Mouse (Mus musculus) CH12.LX (cell line): ENCODE data around the gene Olfr646.

Experiments
- CHD2 ChIP-seq: IDR thresholded peaks from 2 replicates; pipeline ENCODE4 v1.6.1; 2011; ENCODE audit warnings: low read length, improper control_type of control experiment
- CTCF ChIP-seq, 2 experiments: IDR thresholded peaks in 1 of 2; conservative IDR thresholded peaks in 1 of 2; 2 replicates each; pipeline ENCODE4 v1.5.1; 2011 to 2012; ENCODE audit warnings: low read depth in 2 of 2, low read length in 2 of 2, improper control_type of control experiment in 1 of 2, inconsistent platforms in 1 of 2, mild to moderate bottlenecking in 1 of 2, moderate library complexity in 1 of 2
- E2F4 ChIP-seq: IDR thresholded peaks from 2 replicates; pipeline ENCODE4 v1.6.1; 2011; ENCODE audit warnings: low read depth, low read length, improper control_type of control experiment; ENCODE audit not compliant: insufficient replicate concordance
- EP300 ChIP-seq: IDR thresholded peaks from 2 replicates; pipeline ENCODE4 v1.6.1; 2011; ENCODE audit warnings: low read length, improper control_type of control experiment
- MAX ChIP-seq: IDR thresholded peaks from 2 replicates; pipeline ENCODE4 v1.6.1; 2011; ENCODE audit warnings: low read length, improper control_type of control experiment
- NRF1 ChIP-seq: IDR thresholded peaks from 2 replicates; pipeline ENCODE4 v1.6.1; 2014; ENCODE audit warnings: low read depth, mild to moderate bottlenecking, inconsistent platforms, low read length, improper control_type of control experiment, moderate library complexity
- PAX5 ChIP-seq: IDR thresholded peaks from 2 replicates; pipeline ENCODE4 v1.6.1; 2012; ENCODE audit warnings: low read length, inconsistent platforms, mixed read lengths
- POLR2A ChIP-seq: IDR thresholded peaks from 2 replicates; pipeline ENCODE4 v1.6.1; 2011; ENCODE audit warnings: low read depth, mild to moderate bottlenecking, improper control_type of control experiment, low read length
- POLR2AphosphoS2 ChIP-seq: IDR thresholded peaks from 2 replicates; pipeline ENCODE4 v1.6.1; 2011; ENCODE audit warnings: low read depth, low read length, improper control_type of control experiment
- SIN3A ChIP-seq: IDR thresholded peaks from 2 replicates; pipeline ENCODE4 v1.6.1; 2012; ENCODE audit warnings: low read length, improper control_type of control experiment, inconsistent platforms
- TBP ChIP-seq: conservative IDR thresholded peaks from 2 replicates; pipeline ENCODE4 v1.6.1; 2011; ENCODE audit warnings: low read depth, low read length, improper control_type of control experiment
- USF1 ChIP-seq: IDR thresholded peaks from 2 replicates; pipeline ENCODE4 v1.6.1; 2014; ENCODE audit warnings: low read depth, mild to moderate bottlenecking, inconsistent platforms, low read length, improper control_type of control experiment
- ZC3H11A ChIP-seq: IDR thresholded peaks from 2 replicates; pipeline ENCODE4 v1.6.1; 2012; ENCODE audit warnings: low read depth, mild to moderate bottlenecking, inconsistent platforms, low read length, improper control_type of control experiment
- ZNF384 ChIP-seq: IDR thresholded peaks from 2 replicates; pipeline ENCODE4 v1.6.1; 2012; ENCODE audit warnings: low read depth, low read length, improper control_type of control experiment, inconsistent platforms

GRCm38 (mm10) chr7:104143179-104143578 is 38.5 kb downstream of the Olfr646 start, which contains the start of gene Ubqln3:
- TF ChIP-seq CTCF (conservative IDR thresholded peaks at IDR 0.05 in 1 of 2, IDR thresholded peaks at IDR 0.05 in 1 of 2; ENCODE audit: low read depth in 2 of 2, low read length in 2 of 2) (no peak), NRF1 (no peak), ZNF384 (no peak), ZC3H11A (no peak), PAX5 (no peak), TBP (no peak), E2F4 (no peak), EP300 (no peak), POLR2A (no peak), POLR2AphosphoS2 (no peak), USF1 (no peak), SIN3A (no peak), MAX (no peak), CHD2 (no peak)
